Mouse (Mus musculus) cerebellum, adult 2 months (tissue): ENCODE measurements around the gene Ranbp3. TPM values are rescaled to one million over a fixed set of nuclear protein-coding genes. Genes with fewer than 3 reads are reported as not detected.

Source experiments
- DNase-seq, 2 experiments: peaks; one replicate each; pipeline ENCODE4 v3.0.0; 2021
- H3K27ac ChIP-seq: fragments of 200-500 bp; 2 replicates; pipeline ENCODE4 v1.5.1; 2012; ENCODE audit warnings: low read length, control low read depth, inconsistent platforms; ENCODE audit not compliant: insufficient read depth
- H3K27me3 ChIP-seq: fragments of 200-500 bp; 2 replicates; pipeline ENCODE4 v1.6.1; 2012; ENCODE audit warnings: inconsistent platforms, mild to moderate bottlenecking, low read length, moderate library complexity; ENCODE audit not compliant: control insufficient read depth, insufficient read depth
- H3K4me1 ChIP-seq: fragments of 200-500 bp; 2 replicates; pipeline ENCODE4 v1.6.1; 2011; ENCODE audit warnings: low read length; ENCODE audit not compliant: control insufficient read depth, insufficient read depth
- H3K4me3 ChIP-seq: fragments of 200-500 bp; replicated peaks from 2 replicates; pipeline ENCODE3; 2011; ENCODE audit warnings: mild to moderate bottlenecking, low read depth, low read length, control low read depth; ENCODE audit not compliant: insufficient read depth
- CTCF ChIP-seq: fragments of 200-500 bp; IDR thresholded peaks from 2 replicates; pipeline ENCODE4 v1.5.1; 2011; ENCODE audit warnings: low read depth, mild to moderate bottlenecking, control low read depth, low read length, moderate library complexity, borderline replicate concordance; ENCODE audit not compliant: insufficient read depth
- POLR2A ChIP-seq: fragments of 200-500 bp; IDR thresholded peaks from 2 replicates; pipeline ENCODE4 v1.6.1; 2011; ENCODE audit warnings: low read length, control low read depth, borderline replicate concordance; ENCODE audit not compliant: insufficient read depth
- WGBS: fragments of 180-500 bp; shearing (Covaris S2); methylation state at CpG from one replicate; pipeline ENCODE4 v1.1.7; 2018; 5-methylcytosine and 5-hydroxymethylcytosine counted together
- polyA plus RNA-seq: library from polyadenylated mRNA; depleted of rRNA; stranded (reverse); fragments of >200 nt; gene quantifications from 2 replicates; pipeline ENCODE4 v1.2.3, GENCODE M21; 2012

Ranbp3 gene
- polyA plus RNA-seq, 1 experiment = 125 TPM

GRCm38 (mm10) chr17:56664333-56664732, 8.8 kb upstream of the Ranbp3 start:
- H3K27ac ChIP-seq = no peak overlapping the region
- 9% methylated on average over 10 of the region's 10 CpGs for WGBS
- no peaks in the 10 kb centered on the region for H3K4me1 ChIP-seq
- no peak overlapping the region for H3K4me3 ChIP-seq
- no peak for TF ChIP-seq POLR2A
- no peak for TF ChIP-seq CTCF
- no peak for DNase-seq
- H3K27me3 ChIP-seq = no peaks in the 10 kb centered on the region

GRCm38 (mm10) chr17:56666384-56666783, 6.7 kb upstream of the Ranbp3 start:
- WGBS = 74% methylated on average over 4 of the region's 4 CpGs
- no peaks in the 10 kb centered on the region for H3K4me1 ChIP-seq

DNA sequence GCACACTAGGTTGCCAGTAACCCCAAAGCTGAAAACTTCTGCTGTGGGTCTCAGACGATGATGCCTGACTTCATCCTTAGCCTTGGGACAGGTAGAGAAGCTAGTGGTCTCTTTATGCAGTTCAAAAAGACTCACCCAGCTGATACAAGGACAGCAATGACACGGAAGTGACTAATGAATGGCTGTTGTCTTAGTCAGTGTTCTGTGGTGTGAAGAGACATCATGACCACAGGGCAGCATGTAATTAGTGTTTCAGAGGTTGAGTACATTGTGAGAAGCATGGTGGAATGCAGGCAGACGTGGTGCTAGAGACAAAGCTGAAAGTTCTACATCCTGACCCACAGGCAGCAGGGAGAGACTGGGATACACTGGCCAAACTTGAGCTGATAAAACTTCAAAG, 5.5 kb upstream of the Ranbp3 start:
- Histone ChIP-seq H3K27me3 (no peaks in the 10 kb centered on the region), H3K4me1 (no peaks in the 10 kb centered on the region; the same call in 1 of the 2 replicates), H3K27ac (no peak overlapping the region), H3K4me3 (no peak overlapping the region)
- WGBS = 70% methylated on average over 3 of the region's 3 CpGs
- DNase-seq = no peak
- no peak for TF ChIP-seq POLR2A
- TF ChIP-seq CTCF = no peak

More at GRCm38 (mm10) chr17:56666384-56666783, 6.7 kb upstream of the Ranbp3 start:
- no peaks in the 10 kb centered on the region for H3K27me3 ChIP-seq
- TF ChIP-seq CTCF = no peak
- no peak for TF ChIP-seq POLR2A
- no peak overlapping the region for H3K27ac ChIP-seq
- H3K4me3 ChIP-seq = no peak overlapping the region
- no peak for DNase-seq

GRCm38 (mm10) chr17:56668384-56669144, 4.5 kb upstream of the Ranbp3 start:
- Histone ChIP-seq H3K4me3 (peak overlapping the region; percentile 80), H3K27ac (no peak overlapping the region), H3K27me3 (no peaks in the 10 kb centered on the region), H3K4me1 (no peaks in the 10 kb centered on the region; the same call in 1 of the 2 replicates)
- DNase-seq = peak; percentile 83 to 87
- peak; percentile 88 for TF ChIP-seq CTCF
- TF ChIP-seq POLR2A = 0 out of 2 replicates have a peak, but pooled peaks have one; percentile 16
- WGBS = 3% methylated on average over 31 of the region's 31 CpGs

DNA sequence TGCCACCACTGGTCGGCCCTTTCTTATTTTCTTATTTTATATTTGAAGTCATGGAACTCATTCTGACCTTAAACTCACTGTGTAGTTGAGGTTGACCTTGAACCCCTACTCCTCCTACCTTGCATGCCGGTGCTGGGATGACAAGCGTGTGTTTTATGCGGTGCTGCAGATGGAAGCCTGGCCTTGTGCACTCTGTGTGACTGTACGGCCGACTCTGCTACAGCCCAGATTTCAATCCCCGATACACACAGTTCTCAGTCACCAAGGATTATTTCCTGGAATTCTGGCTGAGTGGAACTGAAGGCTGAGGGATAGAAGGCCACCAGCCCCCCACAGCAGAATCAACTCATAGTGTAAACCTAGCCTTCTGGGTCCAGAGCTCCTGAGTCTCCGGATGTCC, 3.3 kb upstream of the Ranbp3 start:
- TF ChIP-seq CTCF (no peak), POLR2A (no peak)
- no peaks in the 10 kb centered on the region for H3K27me3 ChIP-seq

GRCm38 (mm10) chr17:56673647-56674416, 738 bp downstream of the Ranbp3 start:
- Histone ChIP-seq H3K27ac (peak overlapping the region; percentile 61; the same call in 1 of the 2 replicates), H3K4me3 (peak overlapping the region; percentile 91), H3K4me1 (peaks cover 14% of the 10 kb centered on the region; the same call in 1 of the 2 replicates), H3K27me3 (no peaks in the 10 kb centered on the region)
- DNase-seq = peak in 1 of 2 experiments; percentile 40
- WGBS = under 1% methylated on average over 37 of the region's 37 CpGs
- no peak for TF ChIP-seq CTCF
- no peak for TF ChIP-seq POLR2A

More for the DNA sequence above, 3.3 kb upstream of the Ranbp3 start:
- Histone ChIP-seq H3K27ac (no peak overlapping the region), H3K4me3 (no peak overlapping the region), H3K4me1 (no peaks in the 10 kb centered on the region; the same call in 1 of the 2 replicates)
- no peak for DNase-seq
- WGBS = 91% methylated on average over 8 of the region's 8 CpGs

GRCm38 (mm10) chr17:56681791-56682190, 8.7 kb downstream of the Ranbp3 start:
- 13% methylated on average over 4 of the region's 4 CpGs for WGBS
- Histone ChIP-seq H3K27me3 (no peaks in the 10 kb centered on the region), H3K4me1 (peaks cover 58% of the 10 kb centered on the region), H3K27ac (no peak overlapping the region), H3K4me3 (no peak overlapping the region)
- peak in 1 of 2 experiments; percentile 54 for DNase-seq
- no peak for TF ChIP-seq POLR2A
- TF ChIP-seq CTCF = no peak
